Mouse (Mus musculus): ENCODE results near the gene Gab1. TPM values are rescaled to one million over a fixed set of nuclear protein-coding genes. Genes with fewer than 3 reads are reported as not detected.
A peak's percentile ranks its signal among the peaks of the same experiment; 100 is the strongest.
"Not testable (repeated sequence)": the region's sequence is repeated elsewhere in the genome, so short reads cannot be mapped to it uniquely, and the experiment has no call there.

Gene Gab1
- polyA plus RNA-seq, 1 experiment from 2014 or later: 3.8 TPM

GRCm38 (mm10) chr8:80772732-80773460 lies 107.4 kb downstream of the Gab1 start:
- no peak overlapping the region for H3K27ac ChIP-seq (ENCODE audit: low read depth)
- WGBS (ENCODE audit: insufficient replicate concordance): 86% methylated on average over 4 of the region's 4 CpGs

GRCm38 (mm10) chr8:80768451-80768850 lies 111.9 kb downstream of the Gab1 start:
- no peaks in the 10 kb centered on the region for H3K9me3 ChIP-seq (ENCODE audit: low read length)
- H3K4me3 ChIP-seq (ENCODE audit: low read depth, low read length): no peak overlapping the region
- H3K27me3 ChIP-seq (ENCODE audit: insufficient read depth, low read length): no peaks in the 10 kb centered on the region
- 79% methylated on average over 6 of the region's 6 CpGs for WGBS (ENCODE audit: insufficient replicate concordance)
- peaks cover 31% of the 10 kb centered on the region for H3K36me3 ChIP-seq (replicated peaks; ENCODE audit: insufficient read depth, low read length)
- H3K27ac ChIP-seq (ENCODE audit: low read depth): no peak overlapping the region
- no peaks in the 10 kb centered on the region for H3K4me1 ChIP-seq (ENCODE audit: insufficient read depth)
- DNase-seq: no peak
- no peak for ATAC-seq
- H3K9ac ChIP-seq (replicated peaks): no peak overlapping the region
- no peak for TF ChIP-seq EP300 (IDR thresholded peaks at IDR 0.05; ENCODE audit: low read depth)
- TF ChIP-seq CTCF (IDR thresholded peaks at IDR 0.05; ENCODE audit: low read depth): no peak
- H3K4me2 ChIP-seq (ENCODE audit: low read depth, low read length): no peak overlapping the region

More at GRCm38 (mm10) chr8:80772732-80773460, 107.4 kb downstream of the Gab1 start:
- DNase-seq: no peak
- ATAC-seq: no peak
- H3K4me2 ChIP-seq (ENCODE audit: low read depth, low read length): no peak overlapping the region
- no peak overlapping the region for H3K4me3 ChIP-seq (ENCODE audit: low read depth, low read length)
- H3K9me3 ChIP-seq (ENCODE audit: low read length): no peaks in the 10 kb centered on the region
- H3K27me3 ChIP-seq (ENCODE audit: insufficient read depth, low read length): no peaks in the 10 kb centered on the region
- peak; percentile 58 for TF ChIP-seq CTCF (IDR thresholded peaks at IDR 0.05; ENCODE audit: low read depth)
- TF ChIP-seq EP300 (IDR thresholded peaks at IDR 0.05; ENCODE audit: low read depth): no peak
- no peaks in the 10 kb centered on the region for H3K4me1 ChIP-seq (ENCODE audit: insufficient read depth)
- peaks cover 21% of the 10 kb centered on the region for H3K36me3 ChIP-seq (replicated peaks; ENCODE audit: insufficient read depth, low read length)
- H3K9ac ChIP-seq (replicated peaks): no peak overlapping the region

GRCm38 (mm10) chr8:80753017-80753715 lies 127.2 kb downstream of the Gab1 start:
- Histone ChIP-seq H3K9ac (replicated peaks) (no peak overlapping the region), H3K27me3 (ENCODE audit: insufficient read depth, low read length) (no peaks in the 10 kb centered on the region), H3K4me2 (ENCODE audit: low read depth, low read length) (no peak overlapping the region), H3K36me3 (replicated peaks; ENCODE audit: insufficient read depth, low read length) (no peaks in the 10 kb centered on the region), H3K27ac (ENCODE audit: low read depth) (no peak overlapping the region), H3K4me3 (ENCODE audit: low read depth, low read length) (no peak overlapping the region), H3K4me1 (ENCODE audit: insufficient read depth) (no peaks in the 10 kb centered on the region), H3K9me3 (ENCODE audit: low read length) (no peaks in the 10 kb centered on the region)
- TF ChIP-seq EP300 (IDR thresholded peaks at IDR 0.05; ENCODE audit: low read depth) (no peak), CTCF (IDR thresholded peaks at IDR 0.05; ENCODE audit: low read depth) (peak; percentile 92)
- DNase-seq (peak; percentile 83), ATAC-seq (peak; percentile 50)
- 31% methylated on average over 9 of the region's 9 CpGs for WGBS (ENCODE audit: insufficient replicate concordance)

GRCm38 (mm10) chr8:80752429-80752828 lies 127.9 kb downstream of the Gab1 start:
- Histone ChIP-seq H3K9ac (replicated peaks) (no peak overlapping the region), H3K4me1 (ENCODE audit: insufficient read depth) (no peaks in the 10 kb centered on the region), H3K27ac (ENCODE audit: low read depth) (no peak overlapping the region), H3K4me2 (ENCODE audit: low read depth, low read length) (no peak overlapping the region), H3K36me3 (replicated peaks; ENCODE audit: insufficient read depth, low read length) (no peaks in the 10 kb centered on the region), H3K9me3 (ENCODE audit: low read length) (no peaks in the 10 kb centered on the region), H3K27me3 (ENCODE audit: insufficient read depth, low read length) (no peaks in the 10 kb centered on the region), H3K4me3 (ENCODE audit: low read depth, low read length) (no peak overlapping the region)
- DNase-seq (no peak), ATAC-seq (no peak)
- 59% methylated on average over 7 of the region's 7 CpGs for WGBS (ENCODE audit: insufficient replicate concordance)
- no peak for TF ChIP-seq EP300 (IDR thresholded peaks at IDR 0.05; ENCODE audit: low read depth)
- TF ChIP-seq CTCF (IDR thresholded peaks at IDR 0.05; ENCODE audit: low read depth): no peak

GRCm38 (mm10) chr8:80749091-80749490 lies 131.2 kb downstream of the Gab1 start:
- ATAC-seq: no peak
- 79% methylated on average over 4 of the region's 4 CpGs for WGBS (ENCODE audit: insufficient replicate concordance)
- Histone ChIP-seq H3K4me3 (ENCODE audit: low read depth, low read length) (no peak overlapping the region), H3K4me1 (ENCODE audit: insufficient read depth) (no peaks in the 10 kb centered on the region), H3K9me3 (ENCODE audit: low read length) (no peaks in the 10 kb centered on the region), H3K27me3 (ENCODE audit: insufficient read depth, low read length) (no peaks in the 10 kb centered on the region), H3K9ac (replicated peaks) (no peak overlapping the region), H3K27ac (ENCODE audit: low read depth) (no peak overlapping the region), H3K36me3 (replicated peaks; ENCODE audit: insufficient read depth, low read length) (no peaks in the 10 kb centered on the region), H3K4me2 (ENCODE audit: low read depth, low read length) (no peak overlapping the region)
- no peak for DNase-seq
- no peak for TF ChIP-seq EP300 (IDR thresholded peaks at IDR 0.05; ENCODE audit: low read depth)
- no peak for TF ChIP-seq CTCF (IDR thresholded peaks at IDR 0.05; ENCODE audit: low read depth)

- Histone ChIP-seq H3K4me3 (ENCODE audit: low read depth, low read length) (peak overlapping the region; percentile 89), H3K9ac (replicated peaks) (peak overlapping the region; percentile 69), H3K4me1 (ENCODE audit: insufficient read depth) (peaks cover 10% of the 10 kb centered on the region), H3K4me2 (ENCODE audit: low read depth, low read length) (peak overlapping the region; percentile 69), H3K9me3 (ENCODE audit: low read length) (no peaks in the 10 kb centered on the region), H3K27me3 (ENCODE audit: insufficient read depth, low read length) (no peaks in the 10 kb centered on the region), H3K36me3 (replicated peaks; ENCODE audit: insufficient read depth, low read length) (peaks cover 7% of the 10 kb centered on the region), H3K27ac (ENCODE audit: low read depth) (peak overlapping the region; percentile 99)
- peak; percentile 36 for ATAC-seq
- 12% methylated on average over 14 of the region's 14 CpGs for WGBS (ENCODE audit: insufficient replicate concordance)
- DNase-seq: no peak
- TF ChIP-seq EP300 (IDR thresholded peaks at IDR 0.05; ENCODE audit: low read depth): no peak
- TF ChIP-seq CTCF (IDR thresholded peaks at IDR 0.05; ENCODE audit: low read depth): no peak
Observed at GRCm38 (mm10) chr8:80739932-80740331, 140.4 kb downstream of the Gab1 start.

- Histone ChIP-seq H3K27ac (ENCODE audit: low read depth) (peak within 1 kb of the TSS; percentile 99), H3K4me2 (ENCODE audit: low read depth, low read length) (peak within 1 kb of the TSS; percentile 87), H3K9ac (replicated peaks) (peak within 1 kb of the TSS; percentile 82), H3K4me1 (ENCODE audit: insufficient read depth) (peaks cover 10% of the 10 kb centered on the region), H3K4me3 (ENCODE audit: low read depth, low read length) (peak within 1 kb of the TSS; percentile 89)
- H3K9me3 ChIP-seq (ENCODE audit: low read length); H3K27me3 ChIP-seq (ENCODE audit: insufficient read depth, low read length); H3K36me3 ChIP-seq (replicated peaks; ENCODE audit: insufficient read depth, low read length): not testable (repeated sequence)
- peak; percentile 91 for DNase-seq
- ATAC-seq: peak; percentile 91
- WGBS (ENCODE audit: insufficient replicate concordance): 2% methylated on average over 60 of the region's 91 CpGs
Observed at GRCm38 (mm10) chr8:80739155-80739924, 141.0 kb downstream of the Gab1 start, which contains the start of gene Smarca5. Gene Smarca5 (minus strand): TSS chr8:80739497.

All from liver, postnatal 0 days (tissue).